Mouse (Mus musculus) E14TG2a.4 (cell line): ENCODE measurements around the gene Mbd3.

Experiments
- H3K27me3 ChIP-seq: 2 replicates; pipeline ENCODE4 v1.6.1; 2014; ENCODE audit warnings: low read length, control low read depth; ENCODE audit not compliant: insufficient read depth
- H3K36me3 ChIP-seq: 2 replicates; pipeline ENCODE4 v1.6.1; 2014; ENCODE audit warnings: low read length, control low read depth; ENCODE audit not compliant: insufficient read depth
- H3K4me1 ChIP-seq: replicated peaks from 2 replicates; pipeline ENCODE4 v1.6.1; 2014; ENCODE audit warnings: low read depth, low read length, control low read depth
- H3K4me3 ChIP-seq: replicated peaks from 2 replicates; pipeline ENCODE4 v1.5.1; 2014; ENCODE audit warnings: mild to moderate bottlenecking, low read length
- H3K9me3 ChIP-seq: 2 replicates; pipeline ENCODE4 v1.6.1; 2014; ENCODE audit warnings: low read length, control low read depth
- CTCF ChIP-seq: conservative IDR thresholded peaks from 2 replicates; pipeline ENCODE4 v1.5.1; 2014; ENCODE audit warnings: low read length
- NANOG ChIP-seq: IDR thresholded peaks from 2 replicates; pipeline ENCODE4 v1.6.1; 2014; ENCODE audit warnings: borderline replicate concordance, low read length, mixed read lengths
- POU5F1 ChIP-seq: IDR thresholded peaks from 2 replicates; pipeline ENCODE4 v1.6.1; 2014; ENCODE audit warnings: low read length, borderline replicate concordance

The Mbd3 gene

GRCm38 (mm10) chr10:80357336-80357735, 42.0 kb downstream of the Mbd3 start:
- peaks cover 75% of the 10 kb centered on the region for H3K27me3 ChIP-seq
- H3K36me3 ChIP-seq: no peaks in the 10 kb centered on the region
- H3K9me3 ChIP-seq: no peaks in the 10 kb centered on the region
- H3K4me1 ChIP-seq: peaks cover 48% of the 10 kb centered on the region
- H3K4me3 ChIP-seq: peak overlapping the region; percentile 85
- TF ChIP-seq CTCF (no peak), POU5F1 (no peak), NANOG (no peak)

GRCm38 (mm10) chr10:80356737-80357136, 42.6 kb downstream of the Mbd3 start:
- H3K4me1 ChIP-seq: peaks cover 54% of the 10 kb centered on the region
- TF ChIP-seq CTCF (no peak), POU5F1 (no peak), NANOG (no peak)
- H3K9me3 ChIP-seq: no peaks in the 10 kb centered on the region
- H3K36me3 ChIP-seq: no peaks in the 10 kb centered on the region
- H3K4me3 ChIP-seq: peak overlapping the region; percentile 85
- H3K27me3 ChIP-seq: peaks cover 80% of the 10 kb centered on the region

- no peak for TF ChIP-seq NANOG
- no peak for TF ChIP-seq CTCF
- TF ChIP-seq POU5F1: no peak
- Histone ChIP-seq H3K27me3 (peaks cover 86% of the 10 kb centered on the region), H3K4me1 (peaks cover 60% of the 10 kb centered on the region), H3K4me3 (peak within 1 kb of the TSS; percentile 85), H3K36me3 (no peaks in the 10 kb centered on the region), H3K9me3 (no peaks in the 10 kb centered on the region)
Measured at GRCm38 (mm10) chr10:80356001-80356682, 43.2 kb downstream of the Mbd3 start, which contains the start of gene Plk5. Gene Plk5, plus strand, starts transcription at chr10:80356459.

GRCm38 (mm10) chr10:80355431-80355830, 43.9 kb downstream of the Mbd3 start:
- no peak overlapping the region for H3K4me3 ChIP-seq
- no peaks in the 10 kb centered on the region for H3K36me3 ChIP-seq

GRCm38 (mm10) chr10:80352727-80353126, 46.6 kb downstream of the Mbd3 start:
- H3K27me3 ChIP-seq: peaks cover 96% of the 10 kb centered on the region
- H3K4me1 ChIP-seq: peaks cover 74% of the 10 kb centered on the region
- H3K9me3 ChIP-seq: no peaks in the 10 kb centered on the region
- peak overlapping the region; percentile 20 for H3K4me3 ChIP-seq
- H3K36me3 ChIP-seq: no peaks in the 10 kb centered on the region
- no peak for TF ChIP-seq POU5F1
- TF ChIP-seq NANOG: no peak
- TF ChIP-seq CTCF: no peak

More at GRCm38 (mm10) chr10:80355431-80355830, 43.9 kb downstream of the Mbd3 start:
- no peak for TF ChIP-seq NANOG
- no peak for TF ChIP-seq CTCF
- no peak for TF ChIP-seq POU5F1
- H3K9me3 ChIP-seq: no peaks in the 10 kb centered on the region
- peaks cover 62% of the 10 kb centered on the region for H3K4me1 ChIP-seq
- peaks cover 88% of the 10 kb centered on the region for H3K27me3 ChIP-seq

- Histone ChIP-seq H3K36me3 (no peaks in the 10 kb centered on the region), H3K9me3 (no peaks in the 10 kb centered on the region), H3K4me3 (no peak overlapping the region), H3K27me3 (peaks cover 95% of the 10 kb centered on the region), H3K4me1 (peaks cover 73% of the 10 kb centered on the region)
- TF ChIP-seq CTCF (no peak), NANOG (no peak)
Measured at GRCm38 (mm10) chr10:80351896-80352295, 47.5 kb downstream of the Mbd3 start.

- H3K36me3 ChIP-seq: no peaks in the 10 kb centered on the region
- H3K9me3 ChIP-seq: no peaks in the 10 kb centered on the region
- no peak overlapping the region for H3K4me3 ChIP-seq
- H3K4me1 ChIP-seq: peaks cover 74% of the 10 kb centered on the region
- H3K27me3 ChIP-seq: peaks cover 89% of the 10 kb centered on the region
- TF ChIP-seq POU5F1 (no peak), CTCF (peak; percentile 95), NANOG (no peak)
Measured at GRCm38 (mm10) chr10:80350292-80350691, 49.1 kb downstream of the Mbd3 start.

- H3K4me1 ChIP-seq: peaks cover 85% of the 10 kb centered on the region
- no peaks in the 10 kb centered on the region for H3K9me3 ChIP-seq
- peaks cover 83% of the 10 kb centered on the region for H3K27me3 ChIP-seq
- H3K36me3 ChIP-seq: no peaks in the 10 kb centered on the region
- H3K4me3 ChIP-seq: peak overlapping the region; percentile 77
- TF ChIP-seq NANOG (no peak), POU5F1 (no peak), CTCF (0 out of 2 replicates have a peak, but pooled peaks have one; percentile 4)
Measured at GRCm38 (mm10) chr10:80348981-80349380, 50.4 kb downstream of the Mbd3 start.
